Mouse (Mus musculus): ENCODE results near the gene Cfap161. TPM values are rescaled to one million over a fixed set of nuclear protein-coding genes. Genes with fewer than 3 reads are reported as not detected.

Cfap161 gene
- not detected in 2 replicates for polyA plus RNA-seq (2012)

GRCm38 (mm10) chr7:83794705-83795104 is at the start of gene Cfap161:
Gene Cfap161 (minus strand): TSS chr7:83794880.
- H3K9me3 ChIP-seq (ENCODE audit: control insufficient read depth, low read length), result no peaks in the 10 kb centered on the region
- no peak within 1 kb of the TSS for H3K4me3 ChIP-seq (replicated peaks)
- no peaks in the 10 kb centered on the region for H3K4me1 ChIP-seq (ENCODE audit: control insufficient read depth)
- no peaks in the 10 kb centered on the region for H3K36me3 ChIP-seq (ENCODE audit: control insufficient read depth)
- no peak for TF ChIP-seq GATA1 (IDR thresholded peaks at IDR 0.05; ENCODE audit: low read length)
- no peak for TF ChIP-seq TAL1 (IDR thresholded peaks at IDR 0.05; ENCODE audit: low read length)
- no peaks in the 10 kb centered on the region for H3K27me3 ChIP-seq (ENCODE audit: control insufficient read depth)

GRCm38 (mm10) chr7:83842486-83843259 is 48.0 kb upstream of the Cfap161 start:
- Histone ChIP-seq H3K4me1 (ENCODE audit: control insufficient read depth) (no peaks in the 10 kb centered on the region; the same call in 1 of the 2 replicates), H3K4me3 (replicated peaks) (no peak overlapping the region), H3K9me3 (ENCODE audit: control insufficient read depth, low read length) (no peaks in the 10 kb centered on the region), H3K36me3 (ENCODE audit: control insufficient read depth) (no peaks in the 10 kb centered on the region), H3K27me3 (ENCODE audit: control insufficient read depth) (no peaks in the 10 kb centered on the region)
- TF ChIP-seq TAL1 (IDR thresholded peaks at IDR 0.05; ENCODE audit: low read length), result no peak
- no peak for TF ChIP-seq GATA1 (IDR thresholded peaks at IDR 0.05; ENCODE audit: low read length)

GRCm38 (mm10) chr7:83840076-83840475 is 45.4 kb upstream of the Cfap161 start:
- no peaks in the 10 kb centered on the region for H3K27me3 ChIP-seq (ENCODE audit: control insufficient read depth)
- no peaks in the 10 kb centered on the region for H3K9me3 ChIP-seq (ENCODE audit: control insufficient read depth, low read length)
- H3K4me3 ChIP-seq (replicated peaks), result no peak overlapping the region
- H3K4me1 ChIP-seq (ENCODE audit: control insufficient read depth), result no peaks in the 10 kb centered on the region; the same call in 1 of the 2 replicates
- TF ChIP-seq TAL1 (IDR thresholded peaks at IDR 0.05; ENCODE audit: low read length) (no peak), GATA1 (IDR thresholded peaks at IDR 0.05; ENCODE audit: low read length) (no peak)
- H3K36me3 ChIP-seq (ENCODE audit: control insufficient read depth), result no peaks in the 10 kb centered on the region

GRCm38 (mm10) chr7:83838525-83839224 is 44.0 kb upstream of the Cfap161 start:
- TF ChIP-seq GATA1 (IDR thresholded peaks at IDR 0.05; ENCODE audit: low read length), result no peak
- no peak for TF ChIP-seq TAL1 (IDR thresholded peaks at IDR 0.05; ENCODE audit: low read length)
- Histone ChIP-seq H3K36me3 (ENCODE audit: control insufficient read depth) (no peaks in the 10 kb centered on the region), H3K27me3 (ENCODE audit: control insufficient read depth) (no peaks in the 10 kb centered on the region), H3K4me3 (replicated peaks) (no peak overlapping the region), H3K9me3 (ENCODE audit: control insufficient read depth, low read length) (no peaks in the 10 kb centered on the region), H3K4me1 (ENCODE audit: control insufficient read depth) (no peaks in the 10 kb centered on the region; the same call in 1 of the 2 replicates)

- Histone ChIP-seq H3K9me3 (ENCODE audit: control insufficient read depth, low read length) (no peaks in the 10 kb centered on the region), H3K4me3 (replicated peaks) (no peak overlapping the region), H3K27me3 (ENCODE audit: control insufficient read depth) (no peaks in the 10 kb centered on the region), H3K36me3 (ENCODE audit: control insufficient read depth) (no peaks in the 10 kb centered on the region), H3K4me1 (ENCODE audit: control insufficient read depth) (no peaks in the 10 kb centered on the region)
- no peak for TF ChIP-seq GATA1 (IDR thresholded peaks at IDR 0.05; ENCODE audit: low read length)
- no peak for TF ChIP-seq TAL1 (IDR thresholded peaks at IDR 0.05; ENCODE audit: low read length)
These were observed 34.7 kb upstream of the Cfap161 start for GRCm38 (mm10) chr7:83829355-83829754.

- Histone ChIP-seq H3K4me3 (replicated peaks) (no peak overlapping the region), H3K36me3 (ENCODE audit: control insufficient read depth) (no peaks in the 10 kb centered on the region), H3K4me1 (ENCODE audit: control insufficient read depth) (no peaks in the 10 kb centered on the region), H3K27me3 (ENCODE audit: control insufficient read depth) (no peaks in the 10 kb centered on the region), H3K9me3 (ENCODE audit: control insufficient read depth, low read length) (no peaks in the 10 kb centered on the region)
- no peak for TF ChIP-seq TAL1 (IDR thresholded peaks at IDR 0.05; ENCODE audit: low read length)
- TF ChIP-seq GATA1 (IDR thresholded peaks at IDR 0.05; ENCODE audit: low read length), result no peak
These were observed 32.9 kb upstream of the Cfap161 start for GRCm38 (mm10) chr7:83827402-83828076.

GRCm38 (mm10) chr7:83826808-83827207 is 32.1 kb upstream of the Cfap161 start:
- Histone ChIP-seq H3K4me3 (replicated peaks) (no peak overlapping the region), H3K36me3 (ENCODE audit: control insufficient read depth) (no peaks in the 10 kb centered on the region), H3K27me3 (ENCODE audit: control insufficient read depth) (no peaks in the 10 kb centered on the region), H3K9me3 (ENCODE audit: control insufficient read depth, low read length) (no peaks in the 10 kb centered on the region), H3K4me1 (ENCODE audit: control insufficient read depth) (no peaks in the 10 kb centered on the region)
- no peak for TF ChIP-seq TAL1 (IDR thresholded peaks at IDR 0.05; ENCODE audit: low read length)
- TF ChIP-seq GATA1 (IDR thresholded peaks at IDR 0.05; ENCODE audit: low read length), result no peak

GRCm38 (mm10) chr7:83821951-83822350 is 27.3 kb upstream of the Cfap161 start:
- no peaks in the 10 kb centered on the region for H3K36me3 ChIP-seq (ENCODE audit: control insufficient read depth)
- no peak overlapping the region for H3K4me3 ChIP-seq (replicated peaks)
- no peaks in the 10 kb centered on the region for H3K9me3 ChIP-seq (ENCODE audit: control insufficient read depth, low read length)
- no peaks in the 10 kb centered on the region for H3K27me3 ChIP-seq (ENCODE audit: control insufficient read depth)
- H3K4me1 ChIP-seq (ENCODE audit: control insufficient read depth), result no peaks in the 10 kb centered on the region
- TF ChIP-seq GATA1 (IDR thresholded peaks at IDR 0.05; ENCODE audit: low read length) (no peak), TAL1 (IDR thresholded peaks at IDR 0.05; ENCODE audit: low read length) (no peak)

GRCm38 (mm10) chr7:83816886-83817285 is 22.2 kb upstream of the Cfap161 start:
- no peaks in the 10 kb centered on the region for H3K4me1 ChIP-seq (ENCODE audit: control insufficient read depth)
- TF ChIP-seq GATA1 (IDR thresholded peaks at IDR 0.05; ENCODE audit: low read length), result no peak
- TF ChIP-seq TAL1 (IDR thresholded peaks at IDR 0.05; ENCODE audit: low read length), result no peak

More at GRCm38 (mm10) chr7:83816886-83817285, 22.2 kb upstream of the Cfap161 start:
- H3K36me3 ChIP-seq (ENCODE audit: control insufficient read depth), result no peaks in the 10 kb centered on the region
- H3K4me3 ChIP-seq (replicated peaks), result no peak overlapping the region
- no peaks in the 10 kb centered on the region for H3K9me3 ChIP-seq (ENCODE audit: control insufficient read depth, low read length)
- no peaks in the 10 kb centered on the region for H3K27me3 ChIP-seq (ENCODE audit: control insufficient read depth)

All from erythroblast, embryonic 14.5 days (primary cell).